ENCODE assay signal across 13 mouse cellular contexts in genomic region chr1:157635776-157636175, GRCm38 (mm10).
"Had no signal": no experiment of that assay in that cellular context is flagged by ENCODE, and none has a peak within 500 bp of the region (broad histone marks: within the 10 kb centered on the region; RNA-seq: fewer than 3 reads in every experiment).

No protein-coding gene starts in this region.

- H3K27ac ChIP-seq: limb, embryonic 10.5 days; liver, embryonic 12.5 days; macrophage; neural tube, embryonic 15.5 days; stomach, postnatal 0 days had no signal

- ATAC-seq: liver, embryonic 12.5 days had no signal

- DNase-seq: kidney, adult 8-10 months; kidney, postnatal 36 days; lung, embryonic 14.5 days; lung, postnatal 14 days; midbrain, embryonic 14.5 days; right cerebral cortex, adult 18-20 months; thymus, postnatal 4 days had no signal

- H3K27me3 ChIP-seq: liver, embryonic 12.5 days; neural tube, embryonic 15.5 days had no signal

- H3K4me1 ChIP-seq: liver, embryonic 12.5 days; neural tube, embryonic 15.5 days had no signal

- H3K4me3 ChIP-seq: limb, embryonic 10.5 days; liver, embryonic 12.5 days; myocyte; neural tube, embryonic 15.5 days had no signal
